Mouse (Mus musculus): ENCODE results near the gene Mid2. TPM values are rescaled to one million over a fixed set of nuclear protein-coding genes. Genes with fewer than 3 reads are reported as not detected.
A peak's percentile ranks its signal among the peaks of the same experiment; 100 is the strongest.

The Mid2 gene
- polyA plus RNA-seq (2012; rRNA removed), result 5.4 TPM in 2 replicates

DNA sequence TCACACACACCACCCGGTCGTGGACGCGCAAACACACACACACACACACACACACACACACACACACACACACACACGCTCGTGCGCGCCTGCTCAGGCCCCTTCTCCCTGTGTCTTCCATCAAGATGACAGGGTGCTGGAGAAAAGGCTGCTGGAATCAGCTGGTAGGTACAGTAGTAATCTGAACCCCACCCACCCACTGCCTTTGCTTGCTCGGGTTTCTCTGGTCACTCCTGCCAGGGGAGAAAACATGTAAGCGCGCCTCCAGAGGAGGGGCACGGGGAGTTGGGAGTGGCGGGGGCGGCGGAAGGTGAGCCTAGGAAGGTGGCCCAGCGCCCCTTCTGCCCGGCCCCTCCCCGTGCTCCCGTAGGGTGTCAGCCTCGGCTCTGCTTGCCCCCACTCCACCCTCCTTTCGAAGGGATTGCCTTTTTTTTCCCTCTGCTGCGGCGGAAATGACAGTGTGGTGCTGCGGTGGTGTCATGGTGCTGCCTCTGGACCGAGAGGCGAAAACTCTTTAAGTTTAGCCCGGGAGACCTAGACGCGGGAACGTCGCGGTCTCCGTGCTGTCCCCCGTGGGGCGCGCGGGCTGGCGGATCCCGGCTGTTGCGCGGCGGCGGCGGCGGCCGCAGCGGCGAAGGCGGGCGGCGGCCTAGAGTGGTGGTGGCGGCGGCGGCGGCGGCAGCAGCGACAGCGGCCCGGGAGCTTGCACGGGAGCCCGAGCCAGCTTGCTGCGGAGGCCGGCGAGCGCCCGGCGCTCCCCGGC is at the start of gene Mid2:
Mid2 (plus strand) TSS at position 121 of the 763 bp plus-strand sequence.
- H3K27ac ChIP-seq (ENCODE audit: insufficient read depth, low read depth, low read length), result peak within 1 kb of the TSS; percentile 66
- TF ChIP-seq CTCF (IDR thresholded peaks at IDR 0.05; ENCODE audit: extremely low read depth, insufficient read length, insufficient replicate concordance, low read depth, low read length) (no peak), POLR2A (IDR thresholded peaks at IDR 0.05; ENCODE audit: low read depth, low read length) (no peak)
- no peaks in the 10 kb centered on the region; the same call in 1 of the 2 replicates for H3K4me1 ChIP-seq (ENCODE audit: control insufficient read depth, insufficient read depth, insufficient read length, low read length)
- 26% methylated on average over 56 of the region's 68 CpGs for WGBS
- peak within 1 kb of the TSS; percentile 97 for H3K4me3 ChIP-seq (ENCODE audit: low read depth, low read length)
- no peaks in the 10 kb centered on the region for H3K27me3 ChIP-seq (ENCODE audit: control insufficient read depth, insufficient read depth, low read length)
- H3K36me3 ChIP-seq (ENCODE audit: control insufficient read depth, insufficient read depth, low read length), result no peaks in the 10 kb centered on the region

DNA sequence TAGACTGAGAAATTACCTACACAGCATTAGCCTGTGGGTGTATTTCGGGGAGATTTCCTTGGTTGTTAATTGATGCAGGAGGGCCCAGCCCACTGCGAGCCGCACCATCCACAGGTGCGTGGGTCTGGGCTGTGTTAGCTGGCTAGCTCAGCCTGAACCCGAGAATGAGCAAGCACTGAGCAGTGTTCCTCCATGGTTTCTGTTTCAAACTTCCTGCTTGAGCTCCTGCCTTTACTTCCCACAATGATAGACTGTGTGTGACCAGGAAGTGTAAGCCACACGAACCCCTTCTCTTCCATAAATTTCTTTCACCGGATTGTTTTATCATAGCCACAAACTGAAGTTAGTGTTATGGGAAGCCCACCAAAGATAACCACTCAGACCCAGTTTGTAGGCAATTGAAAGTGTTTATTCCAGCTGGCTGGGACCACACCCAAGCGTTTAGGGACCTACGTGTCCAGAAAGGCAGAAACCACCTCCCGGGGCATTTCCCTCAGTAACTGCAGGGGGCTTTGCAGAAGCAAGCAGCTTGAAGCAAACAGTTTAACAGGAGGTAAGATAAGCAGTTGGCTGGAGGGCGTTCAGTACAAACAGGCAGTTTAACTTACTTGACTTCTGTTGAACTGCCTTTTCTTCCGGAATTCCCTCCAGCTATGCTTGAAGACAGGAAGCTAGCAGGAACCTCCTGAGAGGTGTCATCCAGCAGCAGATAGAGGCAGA is 39.4 kb upstream of the Mid2 start:
- Histone ChIP-seq H3K27me3 (ENCODE audit: control insufficient read depth, insufficient read depth, low read length) (no peaks in the 10 kb centered on the region), H3K36me3 (ENCODE audit: control insufficient read depth, insufficient read depth, low read length) (no peaks in the 10 kb centered on the region), H3K4me1 (ENCODE audit: control insufficient read depth, insufficient read depth, insufficient read length, low read length) (peaks cover 3% of the 10 kb centered on the region; the same call in 1 of the 2 replicates), H3K4me3 (ENCODE audit: low read depth, low read length) (peak overlapping the region; percentile 33; the same call in 1 of the 2 replicates), H3K27ac (ENCODE audit: insufficient read depth, low read depth, low read length) (no peak overlapping the region)
- WGBS, result 40% methylated on average over 12 of the region's 12 CpGs
- no peak for TF ChIP-seq CTCF (IDR thresholded peaks at IDR 0.05; ENCODE audit: extremely low read depth, insufficient read length, insufficient replicate concordance, low read depth, low read length)
- TF ChIP-seq POLR2A (IDR thresholded peaks at IDR 0.05; ENCODE audit: low read depth, low read length), result no peak

DNA sequence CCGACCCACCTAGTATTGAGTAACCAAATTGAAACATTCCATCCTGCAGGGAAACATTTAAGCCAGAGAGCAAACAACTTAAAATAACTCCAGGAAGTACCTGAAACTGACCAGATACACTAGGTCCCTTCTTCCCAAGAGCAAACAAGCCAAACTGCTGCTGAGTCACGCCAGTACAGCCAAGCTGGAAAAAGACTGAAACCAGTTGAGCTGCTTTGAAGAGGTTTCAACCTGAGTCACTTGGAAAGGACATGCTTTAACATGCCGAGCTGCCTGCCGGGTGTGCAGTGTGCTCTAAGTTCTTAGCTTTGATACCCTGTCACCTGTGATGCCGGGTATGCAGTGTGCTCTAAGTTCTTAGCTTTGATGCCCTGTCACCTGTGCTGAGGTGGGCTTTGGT is 26.4 kb upstream of the Mid2 start:
- no peak overlapping the region for H3K27ac ChIP-seq (ENCODE audit: insufficient read depth, low read depth, low read length)
- H3K36me3 ChIP-seq (ENCODE audit: control insufficient read depth, insufficient read depth, low read length), result no peaks in the 10 kb centered on the region
- TF ChIP-seq POLR2A (IDR thresholded peaks at IDR 0.05; ENCODE audit: low read depth, low read length), result no peak
- TF ChIP-seq CTCF (IDR thresholded peaks at IDR 0.05; ENCODE audit: extremely low read depth, insufficient read length, insufficient replicate concordance, low read depth, low read length), result no peak
- no peak overlapping the region for H3K4me3 ChIP-seq (ENCODE audit: low read depth, low read length)
- 65% methylated on average over 5 of the region's 5 CpGs for WGBS
- no peaks in the 10 kb centered on the region for H3K4me1 ChIP-seq (ENCODE audit: control insufficient read depth, insufficient read depth, insufficient read length, low read length)
- no peaks in the 10 kb centered on the region for H3K27me3 ChIP-seq (ENCODE audit: control insufficient read depth, insufficient read depth, low read length)

DNA sequence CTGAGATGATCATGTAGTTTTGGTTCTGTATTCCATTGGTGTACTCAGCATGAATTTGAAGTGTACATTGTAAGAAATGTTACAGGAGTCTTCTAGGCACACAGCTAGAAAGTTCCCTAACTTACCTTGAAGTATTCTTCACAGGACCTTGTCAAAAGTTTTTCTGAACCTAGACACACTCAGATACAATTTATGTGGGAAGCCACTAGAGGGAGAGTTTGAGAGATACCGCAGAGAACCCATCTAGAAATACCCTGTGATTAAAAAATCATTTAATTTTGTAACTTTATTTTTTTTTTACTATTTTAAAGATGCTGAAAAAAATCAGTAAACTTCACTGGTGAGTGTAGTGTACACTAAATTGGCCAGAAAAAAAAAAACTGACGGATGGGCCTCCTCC is 24.8 kb upstream of the Mid2 start:
- H3K4me3 ChIP-seq (ENCODE audit: low read depth, low read length), result no peak overlapping the region
- WGBS, result 66% methylated on average over 2 of the region's 2 CpGs
- no peaks in the 10 kb centered on the region for H3K4me1 ChIP-seq (ENCODE audit: control insufficient read depth, insufficient read depth, insufficient read length, low read length)
- H3K27ac ChIP-seq (ENCODE audit: insufficient read depth, low read depth, low read length), result no peak overlapping the region
- H3K36me3 ChIP-seq (ENCODE audit: control insufficient read depth, insufficient read depth, low read length), result no peaks in the 10 kb centered on the region
- no peak for TF ChIP-seq CTCF (IDR thresholded peaks at IDR 0.05; ENCODE audit: extremely low read depth, insufficient read length, insufficient replicate concordance, low read depth, low read length)
- TF ChIP-seq POLR2A (IDR thresholded peaks at IDR 0.05; ENCODE audit: low read depth, low read length), result no peak
- no peaks in the 10 kb centered on the region for H3K27me3 ChIP-seq (ENCODE audit: control insufficient read depth, insufficient read depth, low read length)

DNA sequence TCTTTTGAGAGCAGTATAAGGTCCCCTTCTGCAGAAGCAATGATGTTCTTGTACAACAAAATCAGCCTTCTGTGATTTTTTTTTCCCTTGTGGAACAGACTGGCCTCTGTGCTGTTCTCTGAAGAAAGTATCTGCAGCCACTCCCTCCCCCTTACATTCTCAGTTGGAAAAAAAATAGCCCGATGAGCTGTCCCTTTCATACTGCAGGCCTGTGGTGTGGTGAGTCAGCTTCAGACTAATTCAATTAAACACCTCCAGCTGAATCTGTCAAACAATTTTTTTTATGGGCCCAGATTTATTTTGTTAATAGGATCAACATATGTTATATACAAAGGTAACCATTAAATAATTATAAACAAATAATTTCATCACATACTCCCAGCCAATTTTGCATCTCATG is 3.7 kb upstream of the Mid2 start:
- 31% methylated on average over 1 of the region's 1 CpGs for WGBS
- no peak for TF ChIP-seq CTCF (IDR thresholded peaks at IDR 0.05; ENCODE audit: extremely low read depth, insufficient read length, insufficient replicate concordance, low read depth, low read length)
- no peak for TF ChIP-seq POLR2A (IDR thresholded peaks at IDR 0.05; ENCODE audit: low read depth, low read length)

DNA sequence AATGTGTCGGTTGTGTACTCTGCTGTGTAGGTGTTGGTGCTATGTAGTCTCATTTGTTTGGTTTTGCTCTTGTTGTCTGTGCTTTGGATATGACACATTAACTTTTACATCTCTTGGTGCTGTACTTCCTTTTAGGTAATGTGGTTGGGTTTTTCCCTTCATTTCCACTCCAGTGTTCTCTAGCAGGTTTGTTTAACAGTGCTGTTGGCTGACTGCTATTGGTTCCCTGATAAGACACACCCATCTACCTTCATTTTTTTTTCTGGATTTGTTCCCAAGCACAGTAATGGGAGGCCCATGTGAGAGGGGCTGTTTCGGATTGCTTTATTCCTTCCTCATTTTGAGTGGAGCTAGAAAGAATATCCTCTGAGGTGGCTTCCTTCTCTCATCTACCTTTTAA is 883 bp upstream of the Mid2 start:
- H3K4me3 ChIP-seq (ENCODE audit: low read depth, low read length), result no peak overlapping the region
- TF ChIP-seq POLR2A (IDR thresholded peaks at IDR 0.05; ENCODE audit: low read depth, low read length) (no peak), CTCF (IDR thresholded peaks at IDR 0.05; ENCODE audit: extremely low read depth, insufficient read length, insufficient replicate concordance, low read depth, low read length) (no peak)
- no peaks in the 10 kb centered on the region for H3K27me3 ChIP-seq (ENCODE audit: control insufficient read depth, insufficient read depth, low read length)
- H3K27ac ChIP-seq (ENCODE audit: insufficient read depth, low read depth, low read length), result peak overlapping the region; percentile 66; the same call in 1 of the 2 replicates
- no peaks in the 10 kb centered on the region for H3K36me3 ChIP-seq (ENCODE audit: control insufficient read depth, insufficient read depth, low read length)
- 42% methylated on average over 2 of the region's 2 CpGs for WGBS
- no peaks in the 10 kb centered on the region; the same call in 1 of the 2 replicates for H3K4me1 ChIP-seq (ENCODE audit: control insufficient read depth, insufficient read depth, insufficient read length, low read length)

More for the DNA sequence above, 3.7 kb upstream of the Mid2 start:
- no peak overlapping the region for H3K4me3 ChIP-seq (ENCODE audit: low read depth, low read length)
- no peak overlapping the region for H3K27ac ChIP-seq (ENCODE audit: insufficient read depth, low read depth, low read length)
- H3K36me3 ChIP-seq (ENCODE audit: control insufficient read depth, insufficient read depth, low read length), result no peaks in the 10 kb centered on the region
- H3K4me1 ChIP-seq (ENCODE audit: control insufficient read depth, insufficient read depth, insufficient read length, low read length), result no peaks in the 10 kb centered on the region; the same call in 1 of the 2 replicates
- H3K27me3 ChIP-seq (ENCODE audit: control insufficient read depth, insufficient read depth, low read length), result no peaks in the 10 kb centered on the region

DNA sequence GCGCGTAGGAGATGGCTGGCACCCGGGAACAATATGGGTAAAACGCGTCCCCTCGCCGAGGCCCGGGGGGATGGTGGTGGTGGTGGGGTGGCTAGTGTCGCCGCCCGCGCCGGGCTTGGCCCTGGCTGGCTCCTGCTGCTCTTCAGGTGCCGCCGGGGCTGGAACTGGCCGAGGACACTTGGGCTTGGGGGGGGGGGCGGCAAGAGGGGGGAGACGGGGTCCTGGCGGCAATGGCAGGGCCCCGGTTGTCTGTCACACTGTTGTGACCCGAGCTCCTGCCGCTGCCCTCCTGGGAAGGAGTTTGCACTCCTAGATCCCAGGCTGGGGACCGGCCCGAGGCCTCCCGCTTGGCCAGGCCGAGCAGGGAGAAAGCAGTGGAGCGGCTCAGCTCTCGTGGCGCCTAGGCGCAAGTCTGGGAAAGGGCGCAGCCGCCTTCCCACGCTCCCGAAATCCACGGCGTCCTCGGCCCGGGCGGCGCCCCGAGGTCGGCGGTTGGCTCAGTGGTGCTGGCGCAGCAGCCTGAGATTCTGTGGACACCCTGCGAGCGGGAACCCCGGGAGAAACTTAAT is 927 bp downstream of the Mid2 start:
- 8% methylated on average over 43 of the region's 47 CpGs for WGBS
- TF ChIP-seq CTCF (IDR thresholded peaks at IDR 0.05; ENCODE audit: extremely low read depth, insufficient read length, insufficient replicate concordance, low read depth, low read length), result no peak
- TF ChIP-seq POLR2A (IDR thresholded peaks at IDR 0.05; ENCODE audit: low read depth, low read length), result no peak
- H3K27ac ChIP-seq (ENCODE audit: insufficient read depth, low read depth, low read length), result peak overlapping the region; percentile 66

More for the DNA sequence above, 927 bp downstream of the Mid2 start:
- no peaks in the 10 kb centered on the region; the same call in 1 of the 2 replicates for H3K4me1 ChIP-seq (ENCODE audit: control insufficient read depth, insufficient read depth, insufficient read length, low read length)
- peak overlapping the region; percentile 97 for H3K4me3 ChIP-seq (ENCODE audit: low read depth, low read length)
- no peaks in the 10 kb centered on the region for H3K27me3 ChIP-seq (ENCODE audit: control insufficient read depth, insufficient read depth, low read length)
- no peaks in the 10 kb centered on the region for H3K36me3 ChIP-seq (ENCODE audit: control insufficient read depth, insufficient read depth, low read length)

Measured in small intestine, adult 2 months (tissue).